Mouse (Mus musculus): ENCODE data around the gene Spon2.

Spon2 gene

DNA sequence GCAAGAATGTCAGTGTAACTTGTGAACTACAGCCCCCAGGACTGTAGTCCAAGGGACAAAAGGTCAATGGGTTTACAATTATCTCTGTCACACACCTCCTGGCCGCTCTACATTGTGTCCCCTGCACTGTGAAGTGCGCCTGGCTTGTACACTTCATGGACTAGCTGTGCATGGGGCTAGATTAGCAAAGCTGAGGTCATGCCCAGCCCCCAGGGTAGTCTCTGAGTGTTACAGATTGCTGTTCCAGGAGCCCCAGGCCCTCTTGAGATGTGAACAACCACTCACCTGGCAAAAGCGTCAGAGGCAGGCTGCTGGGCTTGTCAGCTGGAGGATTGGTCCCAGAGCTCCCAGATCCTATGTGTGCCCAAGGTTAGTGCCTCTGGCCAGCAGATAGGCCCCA lies 592 bp downstream of the Spon2 start:
- DNase-seq (ENCODE audit: low spot score) = no peak

DNA sequence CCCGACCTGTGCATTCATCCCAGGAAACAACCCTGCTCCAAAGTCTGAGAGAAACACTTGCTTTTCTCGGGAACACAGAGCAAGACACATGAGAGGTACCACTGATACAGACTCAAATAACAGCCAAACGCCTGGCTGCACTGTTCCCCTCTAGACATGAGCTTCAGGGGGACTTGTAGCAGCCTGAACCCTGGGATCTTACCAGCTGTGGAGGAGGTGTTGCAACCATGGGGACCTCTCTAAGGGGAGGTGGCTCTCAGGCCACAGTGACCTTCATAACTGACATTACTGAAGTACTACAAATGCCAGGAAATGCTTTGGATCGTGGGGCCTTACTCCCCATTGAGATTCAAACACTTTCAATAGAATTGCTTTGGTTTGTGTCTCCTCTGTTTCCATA lies 3.5 kb downstream of the Spon2 start:
- DNase-seq (ENCODE audit: low spot score) = no peak

DNA sequence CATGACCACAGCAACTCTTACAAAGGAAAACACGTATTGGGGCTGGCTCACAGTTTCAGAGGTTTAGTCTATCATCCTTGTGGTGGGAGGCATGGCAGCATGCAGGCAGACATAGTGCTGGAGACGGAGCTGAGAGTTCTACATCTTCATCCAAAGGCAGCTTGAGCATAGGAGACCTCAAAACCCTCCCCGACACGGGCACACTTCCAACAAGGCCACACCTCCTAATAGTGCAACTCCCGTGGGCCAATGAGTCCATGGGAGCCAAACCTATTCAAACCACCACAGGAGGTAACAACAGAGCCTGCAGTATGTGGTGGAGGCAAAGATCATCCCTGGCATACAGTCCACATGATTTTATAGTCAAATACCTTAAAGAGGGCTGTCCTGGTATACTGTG lies 7.0 kb downstream of the Spon2 start:
- no peak for DNase-seq (ENCODE audit: low spot score)

DNA sequence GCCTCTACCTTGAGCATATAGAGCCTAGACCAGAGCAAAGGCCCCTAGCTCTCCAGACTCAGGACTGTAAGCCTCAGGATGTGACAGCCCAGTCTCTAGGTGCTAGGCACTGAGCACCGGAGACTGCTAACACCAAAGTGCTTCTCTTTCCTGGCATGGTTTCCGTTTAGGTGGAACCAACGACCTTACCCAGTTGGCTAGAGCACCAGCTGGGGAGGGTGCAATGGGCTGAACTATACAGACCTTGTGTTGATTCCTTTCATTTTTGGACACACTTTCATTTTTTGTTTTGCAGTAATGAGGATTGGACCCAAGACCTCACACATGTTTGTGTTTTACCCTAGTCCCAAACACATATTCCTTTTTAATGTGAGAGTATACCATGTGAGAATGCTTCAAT lies 7.7 kb downstream of the Spon2 start:
- DNase-seq (ENCODE audit: low spot score) = no peak

DNA sequence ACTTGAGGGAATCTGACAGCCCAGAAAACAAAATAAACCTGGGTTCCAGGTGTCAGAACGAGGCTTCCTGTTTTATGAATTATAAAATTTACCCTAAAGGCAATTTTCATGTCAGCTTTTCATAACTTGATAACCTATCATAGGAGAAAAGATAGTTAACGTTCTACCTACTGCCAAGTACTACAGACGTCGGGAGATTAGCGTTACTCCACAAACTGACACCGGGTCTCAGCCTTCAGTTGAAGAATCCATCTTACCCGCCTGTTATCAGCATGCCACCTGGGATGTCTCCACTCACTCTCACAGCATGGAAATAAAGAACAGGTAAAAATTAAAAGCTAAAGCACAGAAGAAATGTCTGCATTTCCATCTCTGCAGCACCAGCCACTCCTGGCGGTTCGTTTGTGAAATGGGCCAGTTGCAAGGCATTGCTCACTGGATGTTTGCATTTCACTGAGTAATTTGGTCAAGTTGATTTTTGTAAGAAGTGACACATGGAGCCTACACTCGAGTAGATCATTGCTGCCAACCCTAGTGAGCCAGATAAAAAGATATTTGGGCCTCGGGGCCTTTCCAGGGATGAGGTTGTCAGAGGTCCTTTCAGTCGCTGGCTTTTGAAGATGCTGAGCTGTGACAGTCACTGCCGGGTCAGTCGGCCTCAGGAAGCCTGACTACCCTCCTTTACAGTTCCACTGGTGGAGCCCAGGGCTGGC lies 9.6 kb downstream of the Spon2 start:
- DNase-seq (ENCODE audit: low spot score) = no peak

DNA sequence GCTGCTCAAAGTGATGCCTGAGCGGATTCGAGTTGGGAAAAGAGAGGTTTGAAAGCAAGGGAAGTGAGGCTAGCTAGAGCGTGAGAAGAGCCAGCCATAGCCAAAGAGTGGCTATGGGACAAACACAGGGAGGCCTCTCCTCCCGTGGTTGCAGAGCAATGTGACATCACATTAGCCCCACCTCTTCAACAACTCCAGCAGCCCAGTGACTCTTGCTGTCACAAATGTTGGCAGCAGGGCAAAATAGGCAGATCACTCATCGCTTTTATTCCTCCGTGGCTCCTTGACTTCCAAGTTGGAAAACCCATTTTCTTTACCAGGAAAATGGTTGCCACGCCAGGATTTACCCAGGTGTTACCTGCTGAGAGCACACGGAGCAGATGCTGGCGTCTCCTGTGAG lies 11.1 kb downstream of the Spon2 start:
- DNase-seq (ENCODE audit: low spot score) = no peak

DNA sequence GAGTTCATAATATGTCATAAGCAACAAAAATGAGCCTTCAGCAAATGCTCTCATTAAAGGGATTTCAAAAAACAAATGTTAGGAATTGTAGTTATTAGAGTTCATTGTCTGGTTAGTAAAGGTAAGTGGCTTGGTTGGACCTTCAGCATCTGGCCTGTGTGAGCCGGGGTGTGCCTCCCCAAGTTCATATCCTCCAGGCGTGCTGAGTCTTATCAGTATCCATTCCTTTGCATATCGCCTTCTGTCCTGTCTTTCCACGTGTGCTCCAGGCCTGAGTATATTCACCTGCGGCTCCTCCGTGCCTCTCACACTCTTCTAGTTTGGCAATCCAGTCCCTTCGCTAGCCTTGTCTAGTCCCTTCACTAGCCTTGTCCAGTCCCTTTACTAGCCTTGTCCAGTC lies 11.9 kb downstream of the Spon2 start:
- no peak for DNase-seq (ENCODE audit: low spot score)

DNA sequence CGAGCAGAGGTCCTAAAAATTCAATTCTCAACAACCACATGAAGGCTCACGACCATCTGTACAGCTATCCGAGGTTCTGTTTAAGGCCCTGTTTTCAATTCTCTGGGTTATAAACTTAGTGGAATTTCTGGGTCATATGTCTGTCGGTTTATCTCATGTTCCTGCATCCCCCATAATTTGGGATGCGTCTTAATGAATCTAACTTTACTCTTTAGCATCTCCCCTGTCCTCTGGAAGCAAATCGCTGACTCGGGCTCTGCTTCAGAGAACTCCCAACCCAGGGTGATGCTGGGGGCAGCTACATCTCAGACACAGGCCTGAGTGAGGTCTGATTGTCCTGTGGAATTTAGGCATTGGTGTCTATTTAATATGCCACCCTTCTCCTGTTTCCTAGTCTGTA lies 14.0 kb downstream of the Spon2 start:
- DNase-seq (ENCODE audit: low spot score) = no peak

DNA sequence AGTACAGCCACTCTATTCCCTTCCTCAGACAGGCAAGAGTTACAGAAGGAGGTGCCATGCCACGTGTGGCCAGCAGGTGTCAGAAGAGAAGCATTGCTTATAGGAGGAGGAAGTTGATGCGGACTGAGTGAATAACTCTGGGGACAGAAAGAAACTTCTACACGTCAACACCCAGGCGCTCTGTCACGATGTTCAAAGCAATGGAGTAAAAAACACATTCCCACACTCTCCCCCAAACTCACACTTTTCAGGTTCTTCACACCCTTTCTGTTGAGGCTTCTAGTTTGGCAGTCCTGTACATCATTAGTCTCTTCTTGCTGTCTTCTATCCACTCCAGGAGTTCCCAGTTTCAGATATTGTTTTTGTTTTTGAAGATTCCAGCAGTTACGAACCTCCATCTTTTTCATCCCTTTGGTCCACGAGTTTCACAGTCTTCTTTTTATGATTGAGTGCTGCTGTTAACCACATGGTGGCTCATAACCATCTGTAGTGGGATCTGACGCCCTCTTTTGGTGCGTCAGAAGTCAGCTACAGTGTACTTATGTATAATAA lies 14.5 kb downstream of the Spon2 start:
- DNase-seq (ENCODE audit: low spot score) = no peak

DNA sequence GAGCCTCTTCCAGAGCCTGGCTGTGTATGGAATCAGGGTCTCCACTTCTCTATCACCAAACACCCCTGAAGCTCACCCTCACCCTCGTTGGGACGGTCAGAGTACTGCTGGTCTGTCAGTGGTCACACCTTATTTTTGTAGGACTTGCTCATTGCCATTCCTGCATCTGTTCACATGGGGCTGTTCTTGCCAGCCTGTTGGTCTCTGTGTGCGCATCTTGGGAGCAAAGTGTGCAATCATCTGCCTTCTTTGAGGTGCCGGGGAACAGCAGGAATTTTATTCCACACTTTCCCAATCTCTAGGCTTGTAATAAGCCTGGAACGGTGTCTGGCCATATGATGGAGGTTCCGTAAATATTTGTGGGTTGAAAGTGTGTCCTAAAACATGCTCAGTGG lies 15.1 kb downstream of the Spon2 start:
- no peak for DNase-seq (ENCODE audit: low spot score)

DNA sequence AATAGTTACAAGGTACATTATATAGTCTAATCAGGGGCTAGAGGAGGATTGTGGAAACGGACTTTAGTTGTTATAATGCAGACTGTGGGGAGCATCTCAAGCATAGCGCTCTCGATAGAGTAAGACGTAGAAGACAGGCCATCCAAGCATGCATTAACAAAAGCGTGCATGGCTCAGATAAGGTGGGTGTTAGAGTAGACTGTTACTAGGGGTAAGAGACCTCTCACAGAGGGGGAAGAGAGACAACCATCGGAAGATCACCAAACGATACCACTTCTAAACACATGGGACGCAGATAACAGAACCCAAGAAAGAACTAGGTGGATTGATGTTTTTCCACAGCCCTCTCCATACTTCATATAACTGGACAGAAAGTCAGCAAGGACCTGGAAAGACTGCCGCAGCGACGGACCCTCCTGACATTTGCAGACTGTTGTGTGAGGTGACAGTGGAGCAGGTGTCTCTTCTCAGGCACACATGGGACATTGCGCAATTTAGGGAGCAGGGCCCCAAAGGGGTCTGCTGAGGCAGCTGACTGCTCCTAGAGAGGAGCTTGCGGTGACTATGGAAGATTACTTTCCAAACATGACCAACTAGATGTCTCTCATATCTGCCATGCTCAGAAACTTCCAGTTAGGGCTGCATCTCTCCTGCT lies 15.6 kb downstream of the Spon2 start:
- DNase-seq (ENCODE audit: low spot score) = no peak

DNA sequence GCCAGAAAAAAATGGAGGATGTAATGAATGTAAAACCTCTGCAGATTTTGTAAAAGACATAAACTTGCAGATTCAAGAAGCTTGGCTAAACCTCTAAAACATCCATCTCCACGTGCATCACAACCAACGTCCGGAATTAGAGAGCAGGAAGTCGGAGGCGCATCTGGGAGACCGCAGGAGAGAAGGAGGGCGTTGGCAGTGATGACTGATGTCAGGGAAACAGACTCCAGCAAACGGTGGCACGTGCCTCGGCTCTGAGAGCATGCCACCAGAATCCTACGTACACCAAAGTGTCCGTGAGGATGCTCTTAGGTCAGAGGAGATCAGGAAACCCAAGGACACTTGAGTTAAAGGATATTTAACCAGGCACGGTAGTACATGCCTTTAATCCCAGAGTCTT lies 16.6 kb downstream of the Spon2 start:
- no peak for DNase-seq (ENCODE audit: low spot score)

DNA sequence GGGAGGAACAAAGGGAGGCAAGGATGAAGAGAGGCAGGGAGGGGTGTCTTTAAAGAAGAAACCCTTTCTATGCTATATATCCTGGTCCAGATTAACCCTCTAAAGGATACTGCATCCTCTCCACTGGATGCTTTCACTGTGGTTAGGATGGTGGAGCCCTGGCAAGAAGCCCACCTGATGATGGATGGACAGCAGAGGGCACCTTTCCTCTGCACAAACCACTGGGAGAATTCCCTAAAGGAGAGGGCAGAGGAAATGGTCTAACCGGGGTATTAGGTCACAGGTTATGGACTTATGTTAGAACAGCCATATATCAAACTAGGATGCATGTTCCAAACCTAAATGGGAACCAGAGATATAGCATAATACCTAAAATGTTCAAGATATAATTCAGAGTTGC lies 18.2 kb downstream of the Spon2 start:
- DNase-seq (ENCODE audit: low spot score) = no peak

DNA sequence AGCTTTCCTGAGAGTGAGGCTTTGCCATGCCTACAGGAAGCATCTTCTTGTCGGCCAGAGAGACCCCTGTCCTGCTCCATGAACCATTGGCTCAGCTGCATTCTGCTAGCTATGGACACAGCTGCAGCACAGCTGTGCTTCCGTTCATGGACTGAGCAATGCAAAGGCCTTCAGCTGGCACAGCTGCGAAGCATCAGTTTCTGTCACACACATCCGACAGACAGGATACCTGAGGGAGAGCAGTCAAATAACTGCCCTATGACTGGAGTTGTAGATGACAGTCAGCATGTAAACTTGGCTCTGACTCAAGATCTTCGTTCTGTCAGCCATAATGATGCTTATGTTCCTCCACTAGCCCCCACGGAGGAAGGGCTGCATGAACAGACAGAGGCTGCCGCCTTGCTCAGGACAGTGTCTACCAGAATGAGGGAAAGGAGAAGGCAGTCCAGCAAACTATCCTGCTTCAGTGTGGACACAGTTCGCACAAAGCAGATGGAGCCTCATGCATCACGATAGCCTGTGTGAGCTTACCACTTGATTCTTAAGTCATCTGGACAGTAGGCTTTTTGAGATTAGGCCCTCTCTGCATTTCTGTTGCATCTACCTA lies 22.9 kb downstream of the Spon2 start:
- DNase-seq (ENCODE audit: low spot score) = no peak

DNA sequence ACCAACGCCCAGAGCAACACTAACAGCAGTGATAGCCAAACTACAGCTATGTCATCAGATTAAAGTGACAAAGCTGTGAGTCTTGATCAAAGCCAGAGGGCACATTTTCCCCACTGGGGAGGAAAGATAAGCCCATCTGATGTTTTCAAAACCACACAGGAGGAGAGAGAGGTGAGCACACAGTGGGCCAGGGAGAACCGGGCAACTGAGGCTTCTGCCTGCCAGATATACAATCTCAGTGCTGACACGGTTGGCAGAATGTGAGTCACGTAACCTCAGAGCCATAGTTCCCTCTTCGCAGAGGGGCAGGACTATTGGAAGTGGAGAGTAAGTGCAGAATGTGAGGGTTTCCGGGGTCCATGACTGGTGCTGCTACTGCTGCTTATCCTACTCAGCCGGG lies 24.7 kb downstream of the Spon2 start:
- no peak for DNase-seq (ENCODE audit: low spot score)

Data from urinary bladder, postnatal 10 days (tissue).